Mouse (Mus musculus) v-Abl transformed pro-B cells (cell line): ENCODE data around the gene Slc41a1.
"Not testable (repeated sequence)": the region's sequence is repeated elsewhere in the genome, so short reads cannot be mapped to it uniquely, and the experiment has no call there.

Experiments
- in situ Hi-C, 2 experiments: fragments of 400-800 bp; cut with MboI; formaldehyde crosslinking; loops; one replicate each; pipeline ENCODE4 v1.15.1; 2025; ENCODE audit not compliant: unreplicated experiment in 2 of 2

Slc41a1 gene

DNA sequence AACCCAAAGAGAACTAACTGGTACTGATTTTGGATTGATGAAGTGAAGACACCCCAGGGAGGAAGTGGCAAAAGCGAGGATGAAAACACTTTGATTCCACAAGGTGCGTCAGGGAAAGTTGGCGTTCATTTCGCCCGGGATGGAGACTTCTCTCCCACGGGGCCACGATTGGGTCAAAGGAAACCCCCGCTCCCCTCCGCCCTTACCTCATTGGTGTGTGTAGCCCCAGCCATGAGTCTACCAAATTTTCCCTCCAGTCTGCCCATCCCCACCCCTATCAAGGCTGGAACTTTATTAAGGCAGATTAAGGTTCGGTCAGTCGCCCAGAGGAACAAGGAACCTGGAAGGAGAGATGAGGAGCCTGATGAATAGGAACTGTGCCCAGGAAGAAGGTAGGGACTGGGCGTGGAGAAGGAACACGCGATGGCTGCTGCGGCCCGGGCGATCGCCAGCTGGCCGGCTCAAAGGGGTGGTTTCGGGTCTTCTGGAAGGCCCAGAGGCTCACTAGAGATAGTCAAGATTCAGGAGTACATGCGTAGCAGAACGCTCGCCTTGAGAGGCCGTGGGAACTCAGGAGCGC, at the start of gene Slc41a1:
Gene Slc41a1, plus strand, starts transcription at position 287 of the 580 bp plus-strand sequence.
- in situ Hi-C loops, result no loop called here

DNA sequence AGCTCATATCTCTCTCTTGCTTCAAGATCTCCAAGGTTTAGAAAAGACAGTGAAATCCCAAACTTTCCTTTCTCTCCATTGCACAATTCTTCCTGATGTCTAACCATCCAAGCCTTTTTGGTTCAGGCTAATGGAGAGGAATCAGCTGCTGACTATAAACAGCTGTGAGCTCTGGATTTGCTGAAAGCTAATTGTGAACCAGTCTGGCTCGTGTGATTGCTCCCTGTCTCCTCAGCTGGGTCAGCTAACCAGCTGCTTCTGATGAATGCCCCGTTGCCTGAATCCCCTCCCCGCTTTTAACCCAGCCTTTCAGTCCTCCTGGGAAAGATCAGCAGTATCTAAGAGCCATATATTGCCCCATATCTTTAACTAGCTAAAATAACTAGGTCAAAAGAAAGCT, 32.7 kb upstream of the Slc41a1 start:
- in situ Hi-C loops, result no loop called here

DNA sequence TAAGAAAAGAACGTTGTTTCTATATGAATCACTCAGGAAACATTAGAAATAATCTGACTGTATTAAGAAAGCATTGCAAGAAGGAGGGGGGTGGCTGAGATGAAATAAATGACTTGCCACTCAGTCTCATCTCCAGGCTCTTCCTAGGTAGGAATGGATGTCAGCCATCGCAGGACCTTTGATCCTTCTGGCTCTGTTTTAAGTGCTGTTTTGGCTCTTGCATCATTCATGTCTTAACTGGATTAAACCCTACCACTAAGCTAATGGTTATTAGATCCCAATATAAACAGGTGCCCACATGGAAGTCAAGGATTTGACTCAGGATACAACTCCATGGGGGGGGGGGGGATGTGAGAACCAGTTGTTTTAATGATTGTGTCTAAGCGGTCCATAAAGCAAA, 32.1 kb upstream of the Slc41a1 start:
- in situ Hi-C loops, result no loop called here

DNA sequence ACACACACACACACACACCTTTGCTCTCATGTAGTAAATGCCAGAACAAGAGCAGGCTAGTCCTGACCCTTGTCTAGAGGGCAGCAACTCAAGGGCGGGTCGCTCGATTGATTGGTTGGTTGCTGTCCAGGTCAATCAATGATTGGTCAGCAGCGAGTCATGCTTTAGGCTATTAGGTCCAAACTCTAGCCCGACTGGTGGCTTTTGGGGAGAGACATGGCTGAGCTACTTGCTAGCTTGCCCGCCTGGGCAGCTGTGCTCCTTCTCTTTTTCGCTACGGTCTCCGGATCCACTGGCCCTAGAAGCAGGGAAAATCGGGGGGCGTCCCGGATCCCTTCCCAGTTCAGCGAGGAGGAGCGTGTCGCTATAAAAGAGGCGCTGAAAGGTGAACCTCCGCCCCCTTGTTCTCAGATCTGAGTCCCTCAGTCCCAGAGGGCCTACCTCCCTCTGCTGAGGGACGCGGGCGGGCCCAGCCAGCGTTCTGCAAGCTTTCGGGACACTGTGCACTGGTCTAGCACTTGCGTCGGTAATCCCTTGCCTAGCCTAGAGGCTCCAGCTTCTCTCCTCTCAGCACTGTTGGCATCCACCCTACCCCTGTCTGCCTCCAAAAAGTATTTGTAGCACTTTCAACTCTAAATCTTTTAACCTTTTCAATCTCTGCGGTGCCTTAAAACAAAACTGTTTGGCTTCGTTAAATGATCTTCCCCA, 29.9 kb upstream of the Slc41a1 start, which contains the start of gene Pm20d1:
Gene Pm20d1, plus strand, starts transcription at position 180 of the 708 bp plus-strand sequence.
- in situ Hi-C loops, result no loop called here

DNA sequence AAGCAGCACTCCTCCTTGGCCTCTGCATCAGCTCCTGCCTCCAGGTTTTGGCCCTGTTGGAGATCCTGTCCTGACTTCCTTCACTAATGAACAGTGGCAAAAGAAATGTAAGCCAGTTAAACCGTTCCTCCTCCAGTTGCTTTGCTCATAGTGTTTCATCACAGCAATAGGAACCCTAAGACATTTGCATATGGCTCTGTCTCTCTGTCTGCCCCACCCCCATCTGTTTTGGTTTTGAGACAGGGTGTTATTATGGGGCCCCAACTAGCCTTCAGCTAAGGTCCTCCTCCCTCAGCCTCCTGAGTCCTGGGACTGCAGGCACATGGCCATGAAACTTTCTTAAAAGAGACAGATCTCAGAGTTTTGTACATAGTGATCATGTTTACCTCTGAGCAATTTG, 27.3 kb upstream of the Slc41a1 start:
- in situ Hi-C loops, result no loop called here

DNA sequence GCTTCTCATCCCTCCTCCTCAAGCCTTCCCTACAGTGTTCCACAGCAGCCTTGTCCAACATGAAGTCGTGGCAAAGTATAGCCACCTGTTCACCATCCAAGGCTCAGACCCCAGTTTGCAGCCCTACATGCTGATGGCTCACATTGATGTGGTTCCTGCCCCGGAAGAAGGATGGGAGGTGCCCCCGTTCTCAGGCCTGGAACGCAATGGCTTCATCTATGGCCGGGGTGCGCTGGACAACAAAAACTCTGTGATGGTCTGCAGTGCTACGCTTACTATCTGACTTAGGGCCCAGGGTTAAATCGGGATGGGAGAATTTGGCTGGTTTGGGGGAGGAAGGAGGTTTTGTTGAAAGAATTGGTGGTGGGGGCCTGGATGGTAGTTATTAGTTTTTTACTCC, 26.2 kb upstream of the Slc41a1 start:
- in situ Hi-C loops, result no loop called here

DNA sequence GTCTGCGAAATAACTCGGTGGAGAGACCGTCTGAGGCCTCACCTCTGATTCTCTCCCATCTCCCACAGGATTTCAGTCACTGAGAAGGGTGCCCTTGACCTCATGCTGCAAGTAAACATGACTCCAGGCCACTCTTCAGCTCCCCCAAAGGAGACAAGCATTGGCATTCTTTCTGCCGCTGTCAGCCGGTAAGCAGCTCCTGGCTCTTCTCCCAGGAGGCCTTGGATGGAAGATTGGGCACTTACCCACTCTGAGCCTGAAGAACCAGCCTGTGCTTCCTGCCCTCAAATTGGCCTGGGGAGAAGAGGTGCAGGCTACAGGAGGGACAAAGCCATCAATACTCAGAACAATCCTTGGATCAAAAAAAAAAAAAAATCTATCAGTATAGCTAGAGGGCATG, 24.6 kb upstream of the Slc41a1 start:
- in situ Hi-C loops, result no loop called here

DNA sequence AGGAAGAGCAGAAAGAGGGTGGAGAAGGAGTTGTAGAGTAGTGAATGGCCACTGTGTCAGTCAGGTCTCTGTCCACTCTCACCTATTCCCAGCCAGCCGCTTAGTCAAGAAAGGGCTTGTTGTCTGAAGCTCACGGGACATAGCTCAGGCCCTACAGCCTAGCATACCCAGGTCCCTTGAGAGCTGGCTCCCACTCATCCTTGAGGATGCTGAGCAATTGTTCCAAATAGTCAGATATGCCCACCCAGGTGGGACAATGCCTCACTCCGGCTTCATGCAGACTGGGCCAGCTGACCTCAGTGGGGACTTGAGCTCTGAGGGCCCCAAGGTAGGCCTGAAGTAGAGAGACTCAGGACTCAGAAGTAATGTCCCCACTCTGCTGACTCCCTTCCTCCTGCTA, 23.1 kb upstream of the Slc41a1 start:
- in situ Hi-C loops, result no loop called here

DNA sequence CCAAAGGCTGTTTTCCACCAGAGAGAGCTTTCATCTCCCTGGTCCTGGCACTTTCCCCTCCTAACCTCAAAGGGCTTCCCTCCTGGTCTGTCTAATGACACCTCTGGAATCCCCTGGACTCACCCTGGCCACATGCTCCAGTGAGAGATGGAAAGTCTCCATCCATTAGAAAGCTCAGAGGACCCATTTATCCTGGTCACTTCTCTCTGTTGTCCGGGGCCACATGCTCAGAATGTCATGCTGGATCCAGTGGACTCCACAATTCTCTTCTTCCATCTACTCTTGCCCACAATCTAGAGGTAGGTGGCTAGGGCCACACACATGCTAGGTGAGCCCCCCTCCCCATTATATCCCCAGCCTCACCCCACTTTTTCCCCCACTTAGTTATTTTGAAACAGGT, 18.3 kb upstream of the Slc41a1 start:
- in situ Hi-C loops, result no loop called here

DNA sequence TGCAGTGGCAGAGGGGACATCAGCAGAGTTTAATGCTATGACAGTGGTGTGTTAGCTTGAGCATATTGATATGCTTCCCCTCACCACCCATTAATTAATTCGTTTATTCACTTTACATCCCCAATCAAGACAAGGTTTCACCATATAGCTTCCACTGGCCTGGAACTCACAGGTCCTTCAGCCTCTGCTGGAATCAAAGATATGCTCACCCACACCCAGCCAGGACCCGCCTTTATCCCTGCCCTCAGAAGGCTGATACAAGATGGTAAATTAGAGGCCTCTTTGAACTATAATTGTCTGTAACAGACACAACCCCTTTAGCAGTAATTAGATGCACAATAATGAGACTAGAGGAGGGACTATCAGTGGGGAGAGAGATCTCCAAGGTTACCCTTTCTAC, 17.6 kb upstream of the Slc41a1 start:
- in situ Hi-C loops, result loop anchor here in 1 of 2 experiments (5.0 kb wide), 1 partner anchor 73 kb away; no protein-coding TSS in a partner anchor

DNA sequence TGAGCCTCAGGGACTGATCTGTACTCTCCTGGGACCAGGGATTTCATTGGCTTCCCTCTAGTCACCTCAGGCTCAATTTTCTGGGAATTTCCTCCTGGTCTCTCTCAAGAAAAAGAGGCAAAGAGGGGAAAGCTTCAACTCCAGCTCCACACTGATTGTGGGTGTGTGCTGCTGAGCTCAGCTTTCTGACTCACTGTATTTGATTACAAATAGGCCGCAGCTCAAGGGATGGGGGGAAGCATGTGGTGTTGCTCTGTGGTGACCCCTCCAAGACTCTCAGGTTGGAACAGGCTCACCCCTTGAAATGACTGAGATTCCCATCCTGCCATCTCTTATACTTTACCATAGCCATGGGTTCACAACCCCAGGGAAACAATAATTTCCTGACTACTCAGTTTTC, 15.9 kb upstream of the Slc41a1 start:
- in situ Hi-C loops, result loop anchor here in 1 of 2 experiments (5.0 kb wide), 1 partner anchor 71 kb away; no protein-coding TSS in a partner anchor

DNA sequence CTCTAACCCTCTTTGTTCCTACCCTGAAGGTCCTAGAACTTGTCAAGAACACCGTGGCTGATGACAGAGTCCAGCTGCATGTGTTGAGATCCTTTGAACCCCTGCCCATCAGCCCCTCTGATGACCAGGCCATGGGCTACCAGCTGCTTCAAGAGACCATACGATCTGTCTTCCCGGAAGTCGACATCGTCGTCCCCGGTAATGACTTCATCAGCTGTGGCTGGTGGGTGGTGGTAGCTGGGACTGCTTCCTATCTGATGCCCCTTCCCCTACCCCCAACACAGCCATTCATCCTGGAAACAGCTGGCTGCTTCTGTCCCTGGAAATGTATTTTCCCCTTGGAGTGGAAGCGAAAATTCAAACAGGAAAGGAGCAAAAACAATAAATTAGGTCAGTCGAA, 15.3 kb upstream of the Slc41a1 start:
- in situ Hi-C loops, result loop anchor here in 1 of 2 experiments (5.0 kb wide), 1 partner anchor 70 kb away; no protein-coding TSS in a partner anchor

DNA sequence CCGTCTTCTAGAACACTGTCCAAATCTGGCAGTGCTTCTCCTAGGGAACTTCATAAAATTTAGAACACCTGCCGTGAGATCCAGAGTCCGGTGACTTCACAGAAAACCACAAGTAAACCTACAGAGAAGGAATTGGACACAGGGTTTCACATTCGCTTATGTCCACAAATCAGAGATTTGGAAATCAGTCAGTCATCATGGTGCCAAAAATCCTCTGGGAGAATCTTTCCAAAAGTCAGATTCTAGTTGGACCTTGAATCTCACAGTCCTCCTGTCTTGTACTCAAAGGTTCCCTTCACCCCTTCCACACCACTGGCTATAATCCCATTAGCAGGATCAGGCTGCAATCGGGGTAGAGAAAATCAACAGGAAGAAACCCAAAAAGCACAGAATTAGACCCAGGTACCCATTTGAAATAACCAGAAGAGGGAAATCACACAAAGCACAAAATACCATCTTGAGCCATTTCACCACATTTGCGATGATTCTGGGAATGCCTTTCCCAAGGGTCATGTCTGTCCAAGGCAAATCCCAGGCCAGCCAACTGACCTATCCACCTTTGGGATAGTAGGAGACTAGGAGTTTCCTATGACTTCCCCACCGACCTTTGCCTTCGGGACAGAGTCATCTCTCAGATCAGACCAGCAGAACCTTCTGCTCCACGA, 14.5 kb upstream of the Slc41a1 start:
- in situ Hi-C loops, result loop anchor here in 1 of 2 experiments (5.0 kb wide), 1 partner anchor 70 kb away; no protein-coding TSS in a partner anchor

DNA sequence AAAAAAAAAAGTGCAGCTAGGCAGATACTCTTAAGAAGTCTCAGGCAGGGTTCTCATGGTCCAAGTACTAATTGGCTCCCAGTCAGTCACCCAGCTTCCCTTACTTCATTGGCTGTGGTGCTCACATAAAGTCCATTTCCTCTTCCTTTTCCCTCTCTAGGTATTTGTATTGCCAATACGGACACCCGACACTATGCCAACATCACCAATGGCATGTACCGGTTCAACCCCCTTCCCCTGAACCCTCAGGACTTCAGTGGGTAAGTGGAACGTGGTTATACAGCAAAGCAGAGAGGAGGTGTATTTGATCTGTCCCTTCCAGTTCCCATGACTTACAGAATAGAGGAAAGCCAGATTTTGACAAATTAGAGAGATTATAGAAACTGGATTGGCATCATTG, 13.6 kb upstream of the Slc41a1 start:
- in situ Hi-C loops, result loop anchor here in 1 of 2 experiments (5.0 kb wide), 1 partner anchor 69 kb away; no protein-coding TSS in a partner anchor

DNA sequence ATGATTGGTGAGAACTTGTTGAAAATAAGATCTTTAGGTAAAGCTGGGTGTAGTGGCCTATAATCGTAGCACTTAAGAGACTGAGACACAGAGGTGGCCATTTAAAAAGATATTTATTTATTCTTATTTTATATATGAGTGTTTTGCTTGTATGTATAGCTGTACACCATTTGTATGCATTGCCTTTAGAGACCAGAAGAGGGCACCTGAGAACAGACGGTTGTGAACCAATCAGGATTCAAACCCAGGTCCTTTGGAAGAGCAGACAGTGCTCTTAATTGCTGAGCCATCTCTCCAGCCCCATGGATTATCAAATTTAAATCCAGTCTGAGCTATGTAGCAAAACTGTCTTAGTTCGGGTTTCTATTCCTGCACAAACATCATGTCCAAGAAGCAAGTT, 13.1 kb upstream of the Slc41a1 start:
- in situ Hi-C loops, result loop anchor here in 1 of 2 experiments (5.0 kb wide), 1 partner anchor 68 kb away; no protein-coding TSS in a partner anchor

DNA sequence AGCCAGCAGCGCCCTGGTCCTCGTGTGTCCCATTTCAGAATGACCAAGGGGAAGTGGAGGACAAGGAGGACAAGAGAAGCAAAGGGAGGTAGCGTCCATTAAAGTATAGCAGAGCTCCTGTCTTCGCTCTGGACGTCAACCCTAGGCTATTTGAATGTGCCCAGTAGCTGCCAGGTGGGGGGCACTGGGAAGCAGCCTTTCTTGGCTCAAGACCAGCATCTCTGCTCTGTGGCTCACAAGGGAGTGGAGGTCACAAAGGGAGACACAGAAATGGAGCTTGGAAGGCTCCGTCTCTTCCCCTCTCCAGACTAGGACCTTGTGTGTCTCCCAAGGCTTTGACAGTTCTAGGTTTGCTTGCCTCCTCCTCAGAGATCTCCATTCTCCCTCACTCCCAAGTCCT, 10.4 kb upstream of the Slc41a1 start:
- in situ Hi-C loops, result no loop called here

DNA sequence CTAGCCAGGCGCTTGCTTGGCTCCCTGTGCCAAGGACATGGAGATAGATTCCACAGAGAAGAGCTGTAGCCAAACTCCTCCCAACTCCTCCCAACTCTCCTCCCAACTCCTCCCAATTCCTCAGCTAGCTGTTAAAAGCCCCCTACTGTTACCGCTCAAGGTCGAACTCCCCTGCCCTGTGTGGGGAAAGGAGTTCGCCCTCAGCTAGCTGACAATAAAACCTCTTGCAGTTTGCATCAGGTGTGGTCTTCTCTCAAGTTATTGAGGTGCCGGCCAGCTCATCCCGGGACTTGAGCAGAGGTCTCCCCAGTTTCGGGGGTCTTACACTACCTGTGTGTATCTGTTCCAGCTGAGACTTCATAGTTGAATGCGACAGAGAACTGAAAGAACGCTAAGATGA, 6.9 kb upstream of the Slc41a1 start:
- in situ Hi-C loops, result not testable (repeated sequence)

DNA sequence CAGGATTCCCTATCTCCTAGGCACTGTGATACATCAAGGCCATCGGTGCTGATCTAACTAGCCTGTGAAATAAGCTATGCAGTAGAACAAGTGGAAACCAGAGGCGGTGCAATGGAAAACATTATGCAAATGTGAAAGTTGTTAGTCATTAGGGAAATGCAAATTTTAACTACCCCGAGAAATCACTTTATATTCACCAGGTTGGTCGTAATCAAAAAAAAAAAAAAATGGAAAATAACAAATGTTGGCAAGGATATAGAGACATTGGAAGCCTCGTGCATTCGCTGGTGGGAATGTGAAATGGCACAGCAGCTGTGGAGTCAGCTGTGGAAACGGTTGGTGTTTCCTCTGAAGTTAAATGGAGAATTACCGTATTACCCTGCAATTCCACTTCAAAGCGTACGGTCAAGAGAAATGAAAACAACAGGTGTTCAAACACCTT, 6.4 kb upstream of the Slc41a1 start:
- in situ Hi-C loops, result no loop called here

DNA sequence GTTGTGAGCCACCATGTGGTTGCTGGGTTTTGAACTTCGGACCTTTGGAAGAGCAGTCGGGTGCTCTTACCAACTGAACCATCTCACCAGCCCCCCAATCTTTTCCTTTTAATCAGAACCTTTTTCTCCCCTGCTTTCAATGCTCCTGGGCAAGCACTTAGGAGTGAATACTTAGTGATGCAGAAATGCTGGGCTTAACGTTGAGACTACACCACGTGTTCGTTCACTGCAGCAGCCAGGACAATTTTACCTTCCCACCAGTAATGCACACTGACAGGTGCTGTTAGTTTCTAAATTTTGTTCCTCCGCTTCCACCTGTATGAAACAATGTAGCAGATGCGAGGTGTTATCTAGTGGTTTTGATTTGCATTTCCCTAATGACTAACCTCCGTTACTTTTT, 5.0 kb upstream of the Slc41a1 start:
- in situ Hi-C loops, result no loop called here

DNA sequence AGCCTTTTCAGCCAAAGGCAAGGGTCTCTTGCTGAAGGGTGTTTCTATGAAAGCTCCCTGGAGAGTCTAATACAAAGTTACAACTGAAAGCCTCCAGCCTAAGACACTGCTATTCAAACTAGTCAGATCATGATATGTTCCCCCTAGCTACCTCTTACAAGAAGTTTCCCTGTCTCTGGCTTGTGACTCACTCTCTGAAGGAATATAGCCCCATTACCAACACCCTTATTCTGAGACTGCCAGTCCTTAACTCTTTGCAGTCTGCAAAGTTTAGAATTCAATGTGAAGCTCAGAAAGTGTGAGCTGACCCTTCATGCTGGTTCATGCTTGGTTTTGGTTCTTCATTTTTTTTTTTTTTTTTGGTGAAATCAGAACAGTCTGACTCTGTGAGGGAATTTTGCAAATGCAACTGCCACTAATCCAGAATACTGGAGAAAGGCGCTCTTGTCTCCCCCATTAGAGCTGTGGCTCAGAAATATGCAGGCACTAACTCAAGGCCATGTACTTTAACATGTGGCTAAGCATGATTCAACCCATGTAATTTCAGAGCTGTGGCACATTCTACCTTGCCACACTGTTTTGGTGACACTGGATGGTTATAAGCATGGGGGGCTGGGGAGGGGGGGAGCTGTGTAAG, 4.3 kb upstream of the Slc41a1 start:
- in situ Hi-C loops, result no loop called here

DNA sequence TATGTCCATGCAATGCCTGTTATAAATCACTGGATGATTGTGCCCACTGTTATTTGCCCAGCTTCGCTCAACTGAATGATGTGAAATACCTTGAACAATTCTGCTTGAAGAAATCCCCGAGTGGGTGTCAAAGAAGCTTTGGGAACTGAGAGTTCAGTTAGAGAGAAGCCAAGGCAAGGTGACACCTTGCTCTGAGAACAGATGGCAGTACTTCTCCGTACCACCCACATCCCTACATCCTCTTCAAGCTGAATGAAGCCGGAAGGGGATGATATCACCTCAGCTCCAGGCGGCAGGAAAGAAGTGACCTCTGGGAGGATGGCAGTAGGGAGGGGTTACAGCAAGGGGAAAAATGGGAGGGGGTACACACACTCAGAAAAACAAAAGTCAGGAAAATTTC, 3.7 kb upstream of the Slc41a1 start:
- in situ Hi-C loops, result no loop called here
